Mouse (Mus musculus) CH12.LX (cell line): ENCODE results near the gene Mllt10. TPM values are rescaled to one million over a fixed set of nuclear protein-coding genes. Genes with fewer than 3 reads are reported as not detected.

ENCODE experiments used
- DNase-seq: peaks from one replicate; pipeline ENCODE4 v3.0.0-alpha.2; 2013; ENCODE audit errors: extremely low read depth
- H3K27ac ChIP-seq: 2 replicates; pipeline ENCODE4 v1.5.1; 2012; ENCODE audit warnings: low read depth, mild to moderate bottlenecking, control low read depth, moderate library complexity; ENCODE audit not compliant: insufficient read depth
- H3K27me3 ChIP-seq: replicated peaks from 2 replicates; pipeline ENCODE3; 2012; ENCODE audit warnings: inconsistent platforms
- H3K36me3 ChIP-seq, 2 experiments: replicated peaks in 1 of 2; 2 replicates each; pipeline versions ENCODE3 to v1.6.1; 2012; ENCODE audit warnings: inconsistent platforms in 1 of 2, low read length in 1 of 2, mild to moderate bottlenecking in 1 of 2, mixed read lengths in 1 of 2, moderate library complexity in 1 of 2; ENCODE audit not compliant: control insufficient read depth in 1 of 2, insufficient read depth in 1 of 2
- H3K4me1 ChIP-seq, 2 experiments: 2 replicates each; pipeline ENCODE4 v1.6.1; 2012; ENCODE audit warnings: inconsistent platforms in 1 of 2, moderate library complexity in 1 of 2; ENCODE audit not compliant: insufficient read depth in 2 of 2, control insufficient read depth in 1 of 2
- H3K4me2 ChIP-seq: 2 replicates; pipeline ENCODE4 v1.6.1; 2012; ENCODE audit warnings: low read depth, mild to moderate bottlenecking, control low read depth; ENCODE audit not compliant: poor library complexity, insufficient read depth, severe bottlenecking
- H3K4me3 ChIP-seq, 3 experiments: fragments of 150-350 bp in 1 of 3; sonication (generic) in 1 of 3; replicated peaks in 1 of 3; 2 replicates each; pipeline versions ENCODE3 to v1.5.1; 2011 to 2012; ENCODE audit warnings: low read depth in 2 of 3, low read length in 2 of 3, mild to moderate bottlenecking in 2 of 3, moderate library complexity in 2 of 3, control low read depth in 1 of 3, improper control_type of control experiment in 1 of 3, inconsistent platforms in 1 of 3, mixed read lengths in 1 of 3; ENCODE audit not compliant: poor library complexity in 1 of 3
- H3K79me2 ChIP-seq: replicated peaks from 2 replicates; pipeline ENCODE4 v1.6.1; 2012; ENCODE audit warnings: mild to moderate bottlenecking, moderate library complexity; ENCODE audit not compliant: control insufficient read depth, poor library complexity, insufficient read depth, severe bottlenecking; ENCODE audit errors: extremely low read depth
- H3K9ac ChIP-seq: 2 replicates; pipeline ENCODE4 v1.6.1; 2012; ENCODE audit warnings: low read depth, mild to moderate bottlenecking, control low read depth, moderate library complexity; ENCODE audit not compliant: insufficient read depth
- H3K9me3 ChIP-seq: replicated peaks from 2 replicates; pipeline ENCODE3; 2012; ENCODE audit warnings: low read length, inconsistent platforms, mixed read lengths
- BHLHE40 ChIP-seq: IDR thresholded peaks from 2 replicates; pipeline ENCODE4 v1.6.1; 2011; ENCODE audit warnings: mild to moderate bottlenecking, low read depth, low read length, improper control_type of control experiment
- CHD1 ChIP-seq: IDR thresholded peaks from 2 replicates; pipeline ENCODE4 v1.6.1; 2012; ENCODE audit warnings: low read depth, low read length, improper control_type of control experiment, inconsistent platforms
- CHD2 ChIP-seq: IDR thresholded peaks from 2 replicates; pipeline ENCODE4 v1.6.1; 2011; ENCODE audit warnings: low read length, improper control_type of control experiment
- CTCF ChIP-seq, 2 experiments: IDR thresholded peaks in 1 of 2; conservative IDR thresholded peaks in 1 of 2; 2 replicates each; pipeline ENCODE4 v1.5.1; 2011 to 2012; ENCODE audit warnings: low read depth in 2 of 2, low read length in 2 of 2, improper control_type of control experiment in 1 of 2, inconsistent platforms in 1 of 2, mild to moderate bottlenecking in 1 of 2, moderate library complexity in 1 of 2
- E2F4 ChIP-seq: IDR thresholded peaks from 2 replicates; pipeline ENCODE4 v1.6.1; 2011; ENCODE audit warnings: low read depth, low read length, improper control_type of control experiment; ENCODE audit not compliant: insufficient replicate concordance
- ELF1 ChIP-seq: IDR thresholded peaks from 2 replicates; pipeline ENCODE4 v1.6.1; 2014; ENCODE audit warnings: low read depth, mild to moderate bottlenecking, inconsistent platforms, low read length, improper control_type of control experiment
- ETS1 ChIP-seq: conservative IDR thresholded peaks from 2 replicates; pipeline ENCODE4 v1.6.1; 2012; ENCODE audit warnings: low read depth, mild to moderate bottlenecking, inconsistent platforms, low read length, improper control_type of control experiment, moderate library complexity
- GABPA ChIP-seq: IDR thresholded peaks from 2 replicates; pipeline ENCODE4 v1.6.1; 2012; ENCODE audit warnings: low read depth, low read length, improper control_type of control experiment, inconsistent platforms; ENCODE audit not compliant: insufficient replicate concordance
- HCFC1 ChIP-seq: IDR thresholded peaks from 2 replicates; pipeline ENCODE4 v1.6.1; 2012; ENCODE audit warnings: low read depth, mild to moderate bottlenecking, inconsistent platforms, low read length, improper control_type of control experiment
- JUN ChIP-seq: IDR thresholded peaks from 2 replicates; pipeline ENCODE4 v1.6.1; 2011; ENCODE audit warnings: low read depth, mild to moderate bottlenecking, low read length, improper control_type of control experiment, moderate library complexity; ENCODE audit not compliant: insufficient read depth
- JUND ChIP-seq: conservative IDR thresholded peaks from 2 replicates; pipeline ENCODE4 v1.6.1; 2011; ENCODE audit warnings: low read depth, low read length, improper control_type of control experiment
- KAT2A ChIP-seq: IDR thresholded peaks from 2 replicates; pipeline ENCODE4 v1.6.1; 2012; ENCODE audit warnings: low read length, improper control_type of control experiment, inconsistent platforms; ENCODE audit not compliant: insufficient replicate concordance
- MAX ChIP-seq: IDR thresholded peaks from 2 replicates; pipeline ENCODE4 v1.6.1; 2011; ENCODE audit warnings: low read length, improper control_type of control experiment
- MAZ ChIP-seq: IDR thresholded peaks from 2 replicates; pipeline ENCODE4 v1.6.1; 2012; ENCODE audit warnings: low read depth, mild to moderate bottlenecking, inconsistent platforms, low read length, improper control_type of control experiment, moderate library complexity
- MEF2A ChIP-seq: IDR thresholded peaks from 2 replicates; pipeline ENCODE4 v1.6.1; 2014; ENCODE audit warnings: low read depth, mild to moderate bottlenecking, inconsistent platforms, low read length, improper control_type of control experiment, borderline replicate concordance
- MXI1 ChIP-seq: IDR thresholded peaks from 2 replicates; pipeline ENCODE4 v1.6.1; 2011; ENCODE audit warnings: mild to moderate bottlenecking, low read depth, low read length, improper control_type of control experiment
- MYC ChIP-seq: IDR thresholded peaks from 2 replicates; pipeline ENCODE4 v1.6.1; 2011; ENCODE audit warnings: low read depth, mild to moderate bottlenecking, improper control_type of control experiment, low read length
- NELFE ChIP-seq: IDR thresholded peaks from 2 replicates; pipeline ENCODE4 v1.6.1; 2011; ENCODE audit warnings: low read depth, low read length, improper control_type of control experiment
- POLR2A ChIP-seq: IDR thresholded peaks from 2 replicates; pipeline ENCODE4 v1.6.1; 2011; ENCODE audit warnings: low read depth, mild to moderate bottlenecking, improper control_type of control experiment, low read length
- RCOR1 ChIP-seq: conservative IDR thresholded peaks from 2 replicates; pipeline ENCODE4 v1.6.1; 2012; ENCODE audit warnings: low read depth, mild to moderate bottlenecking, inconsistent platforms, low read length, improper control_type of control experiment
- SMC3 ChIP-seq: IDR thresholded peaks from 2 replicates; pipeline ENCODE4 v1.6.1; 2011; ENCODE audit warnings: low read depth, low read length, improper control_type of control experiment
- TCF12 ChIP-seq: IDR thresholded peaks from 2 replicates; pipeline ENCODE4 v1.6.1; 2014; ENCODE audit warnings: low read depth, mild to moderate bottlenecking, inconsistent platforms, low read length, improper control_type of control experiment
- UBTF ChIP-seq: IDR thresholded peaks from 2 replicates; pipeline ENCODE4 v1.6.1; 2012; ENCODE audit warnings: low read depth, mild to moderate bottlenecking, inconsistent platforms, low read length, improper control_type of control experiment, moderate library complexity
- USF1 ChIP-seq: IDR thresholded peaks from 2 replicates; pipeline ENCODE4 v1.6.1; 2014; ENCODE audit warnings: low read depth, mild to moderate bottlenecking, inconsistent platforms, low read length, improper control_type of control experiment
- USF2 ChIP-seq: conservative IDR thresholded peaks from 2 replicates; pipeline ENCODE4 v1.6.1; 2011; ENCODE audit warnings: low read depth, low read length, improper control_type of control experiment
- ZC3H11A ChIP-seq: IDR thresholded peaks from 2 replicates; pipeline ENCODE4 v1.6.1; 2012; ENCODE audit warnings: low read depth, mild to moderate bottlenecking, inconsistent platforms, low read length, improper control_type of control experiment
- ZMIZ1 ChIP-seq: IDR thresholded peaks from 2 replicates; pipeline ENCODE4 v1.6.1; 2012; ENCODE audit warnings: low read depth, mild to moderate bottlenecking, inconsistent platforms, low read length, improper control_type of control experiment
- dilution Hi-C: fragments of 300-500 bp; cut with MboI; formaldehyde crosslinking; loops from 2 replicates; pipeline ENCODE4 v1.14.3; 2020; ENCODE audit warnings: low sequenced_read_pairs; ENCODE audit not compliant: extremely low pct_unique_long_range_greater_than_20kb, extremely low pct_ligation_motif_present
- in situ Hi-C: fragments of 300-500 bp; cut with MboI; formaldehyde crosslinking; loops from 3 replicates; pipeline ENCODE4 v1.14.3; 2019; ENCODE audit warnings: low sequenced_read_pairs, low pct_ligation_motif_present, low pct_unique_long_range_greater_than_20kb, mixed read lengths
- polyA plus RNA-seq: library from polyadenylated mRNA; unstranded; fragments of >175 nt; gene quantifications from 2 replicates; pipeline ENCODE4 v1.2.1, GENCODE M21; 2012; ENCODE audit warnings: low read depth; ENCODE audit not compliant: insufficient read length
- total RNA-seq, 2 experiments: library from RNA; depleted of rRNA; stranded (reverse); fragments of 300-350 nt in 1 of 2; fragments of >200 nt in 1 of 2; gene quantifications; 2 replicates each; pipeline ENCODE4 v1.2.3; 2012 to 2014

The Mllt10 gene
- total and polyA plus RNA-seq, 3 experiments: 22.0 to 39.2 (median 27.2) TPM

- Histone ChIP-seq H3K4me3 (no peak overlapping the region), H3K9ac (no peak overlapping the region), H3K27me3 (no peaks in the 10 kb centered on the region), H3K79me2 (no peaks in the 10 kb centered on the region), H3K27ac (peak overlapping the region; percentile 24; the same call in 1 of the 2 replicates), H3K4me1 (peaks cover 8 to 23% of the 10 kb centered on the region in 2 experiments), H3K36me3 (peaks cover 43 to 75% of the 10 kb centered on the region in 2 experiments), H3K4me2 (0 out of 2 replicates have a peak overlapping the region, but pooled peaks have one; percentile 4), H3K9me3 (no peaks in the 10 kb centered on the region)
- dilution Hi-C loops (no loop called here), in situ Hi-C loops (no loop called here)
- TF ChIP-seq ETS1 (0 out of 2 replicates have a peak, but pooled peaks have one; percentile 13), ZMIZ1 (no peak), MXI1 (0 out of 2 replicates have a peak, but pooled peaks have one; percentile 29), USF2 (no peak), JUND (peak; percentile 42), MAZ (no peak), JUN (peak; percentile 80), BHLHE40 (peak; percentile 80), MEF2A (peak; percentile 91), GABPA (no peak), MAX (0 out of 2 replicates have a peak, but pooled peaks have one; percentile 37), USF1 (no peak)
- peak; percentile 58 for DNase-seq
Measured at GRCm38 (mm10) chr2:18219136-18219535, 164.1 kb downstream of the Mllt10 start.

- H3K79me2 ChIP-seq: no peaks in the 10 kb centered on the region
- H3K36me3 ChIP-seq: peaks cover 42 to 72% of the 10 kb centered on the region in 2 experiments
- no peak overlapping the region for H3K9ac ChIP-seq
- H3K27me3 ChIP-seq: no peaks in the 10 kb centered on the region
- no peak overlapping the region for H3K4me2 ChIP-seq
- in situ Hi-C loops: no loop called here
- TF ChIP-seq CTCF (conservative IDR thresholded peaks at IDR 0.05 in 1 of 2, IDR thresholded peaks at IDR 0.05 in 1 of 2; ENCODE audit: low read depth in 2 of 2, low read length in 2 of 2): no peak
- no peak for TF ChIP-seq SMC3
- TF ChIP-seq TCF12: no peak
- TF ChIP-seq MAZ: no peak
- TF ChIP-seq JUN: no peak
- no peak for TF ChIP-seq ELF1
- TF ChIP-seq ETS1: no peak
- TF ChIP-seq HCFC1: no peak
- TF ChIP-seq POLR2A: no peak
- no peak for TF ChIP-seq CHD1
- no peak for TF ChIP-seq MYC
- no peak for TF ChIP-seq KAT2A
- no peak for TF ChIP-seq ZC3H11A
- no peak for TF ChIP-seq MAX
- TF ChIP-seq RCOR1: no peak
- TF ChIP-seq MXI1: no peak
- no peak for TF ChIP-seq NELFE
- no peak for TF ChIP-seq CHD2
- TF ChIP-seq E2F4: no peak
- TF ChIP-seq UBTF: no peak
- TF ChIP-seq, all 38 proteins: peak for 0
- Histone ChIP-seq H3K4me1 (peaks cover 8 to 19% of the 10 kb centered on the region in 2 experiments), H3K27ac (0 out of 2 replicates have a peak overlapping the region, but pooled peaks have one; percentile 24), H3K4me3 (no peak overlapping the region), H3K9me3 (no peaks in the 10 kb centered on the region)
- dilution Hi-C loops: no loop called here
- DNase-seq: no peak
Measured at GRCm38 (mm10) chr2:18219569-18219968, 164.5 kb downstream of the Mllt10 start.
